Mouse (Mus musculus) liver, embryonic 15.5 days (tissue): ENCODE data around the gene Tspan9. TPM values are rescaled to one million over a fixed set of nuclear protein-coding genes. Genes with fewer than 3 reads are reported as not detected.

Source experiments
- ATAC-seq: fragments of 200-750 bp; cut with Nextera tagmentation; 2 replicates; pipeline ENCODE4 v1.8.0; 2017; ENCODE audit warnings: moderate number of reproducible peaks, mild to moderate bottlenecking, moderate library complexity; ENCODE audit not compliant: insufficient read depth
- H3K27ac ChIP-seq: fragments of 300-500 bp; sonication (generic); replicated peaks from 2 replicates; pipeline ENCODE4 v1.5.1; 2015; ENCODE audit warnings: mild to moderate bottlenecking, inconsistent platforms
- H3K27me3 ChIP-seq: fragments of 300-500 bp; sonication (generic); 2 replicates; pipeline ENCODE4 v1.6.1; 2015; ENCODE audit warnings: mild to moderate bottlenecking, inconsistent platforms
- H3K36me3 ChIP-seq: fragments of 300-500 bp; sonication (generic); replicated peaks from 2 replicates; pipeline ENCODE4 v1.6.1; 2015; ENCODE audit warnings: moderate library complexity, mild to moderate bottlenecking, inconsistent platforms
- H3K4me1 ChIP-seq: fragments of 300-500 bp; sonication (generic); replicated peaks from 2 replicates; pipeline ENCODE4 v1.6.1; 2015; ENCODE audit warnings: inconsistent platforms
- H3K4me2 ChIP-seq: fragments of 300-500 bp; sonication (generic); 2 replicates; pipeline ENCODE4 v1.6.1; 2015; ENCODE audit warnings: moderate library complexity, mild to moderate bottlenecking, inconsistent platforms
- H3K4me3 ChIP-seq: fragments of 300-500 bp; sonication (generic); replicated peaks from 2 replicates; pipeline ENCODE4 v1.5.1; 2015; ENCODE audit warnings: mild to moderate bottlenecking, inconsistent platforms
- H3K9ac ChIP-seq: fragments of 300-500 bp; sonication (generic); 2 replicates; pipeline ENCODE4 v1.6.1; 2015; ENCODE audit warnings: moderate library complexity, mild to moderate bottlenecking, inconsistent platforms
- H3K9me3 ChIP-seq: fragments of 300-500 bp; sonication (generic); replicated peaks from 2 replicates; pipeline ENCODE4 v1.6.1; 2016; ENCODE audit warnings: inconsistent platforms
- WGBS: fragments of 180-500 bp; shearing (Covaris S2); methylation state at CpG from one replicate; pipeline ENCODE4 v1.1.7; 2015; ENCODE audit warnings: mixed read lengths; ENCODE audit not compliant: insufficient replicate concordance; 5-methylcytosine and 5-hydroxymethylcytosine counted together
- polyA plus RNA-seq: library from polyadenylated mRNA; unstranded; fragments of >200 nt; fragmentation: Nextera tagmentation; extraction: Ambion mirVana; gene quantifications from 2 replicates; pipeline ENCODE4 v1.2.1, GENCODE M21; 2015

Gene Tspan9
- polyA plus RNA-seq, 1 experiment from 2014 or later = 23.6 TPM

DNA sequence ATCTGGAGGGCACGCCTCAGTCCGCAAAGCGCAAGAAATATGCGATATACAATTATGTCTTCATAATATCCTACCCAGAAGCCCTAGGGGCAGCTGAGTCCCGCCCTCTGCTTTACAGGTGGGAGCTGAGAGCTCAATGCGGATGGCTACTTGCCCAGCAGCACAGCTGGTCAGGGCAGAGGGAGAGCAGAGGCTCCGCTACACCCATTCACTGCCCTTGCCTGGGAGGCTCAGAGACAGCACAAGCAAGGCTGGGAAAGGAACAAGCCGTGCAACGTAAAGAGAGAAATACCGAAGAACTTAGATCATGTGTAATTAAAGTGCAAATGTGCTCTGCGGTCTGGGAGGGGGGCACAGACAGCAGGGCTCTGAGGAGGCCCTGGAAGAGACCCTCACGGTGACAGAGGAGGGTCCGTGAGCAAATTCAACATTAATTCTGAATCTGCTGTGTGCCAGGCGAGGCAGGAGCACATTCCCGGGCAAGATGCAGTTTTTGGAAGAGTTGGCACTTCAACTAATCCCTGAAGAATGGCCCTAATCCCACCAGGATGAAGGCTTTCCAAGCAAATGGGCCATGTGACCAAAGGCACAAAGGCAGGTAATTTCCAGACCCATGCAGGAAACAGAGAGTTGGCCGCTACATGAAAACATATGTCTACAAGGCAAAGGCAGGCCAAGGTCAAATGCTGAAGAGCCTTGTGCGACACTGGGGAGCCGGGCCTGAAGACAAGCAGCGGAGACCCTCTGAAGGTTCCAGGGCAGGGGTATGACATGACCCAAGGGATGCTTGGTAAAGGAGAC, 73.1 kb downstream of the Tspan9 start:
- H3K4me1 ChIP-seq = peaks cover 13% of the 10 kb centered on the region
- no peak overlapping the region for H3K9ac ChIP-seq
- H3K36me3 ChIP-seq = no peaks in the 10 kb centered on the region
- WGBS = 71% methylated on average over 19 of the region's 19 CpGs
- no peaks in the 10 kb centered on the region for H3K27me3 ChIP-seq
- no peak for ATAC-seq
- H3K9me3 ChIP-seq = no peaks in the 10 kb centered on the region
- no peak overlapping the region for H3K27ac ChIP-seq
- H3K4me2 ChIP-seq = no peak overlapping the region
- H3K4me3 ChIP-seq = no peak overlapping the region

DNA sequence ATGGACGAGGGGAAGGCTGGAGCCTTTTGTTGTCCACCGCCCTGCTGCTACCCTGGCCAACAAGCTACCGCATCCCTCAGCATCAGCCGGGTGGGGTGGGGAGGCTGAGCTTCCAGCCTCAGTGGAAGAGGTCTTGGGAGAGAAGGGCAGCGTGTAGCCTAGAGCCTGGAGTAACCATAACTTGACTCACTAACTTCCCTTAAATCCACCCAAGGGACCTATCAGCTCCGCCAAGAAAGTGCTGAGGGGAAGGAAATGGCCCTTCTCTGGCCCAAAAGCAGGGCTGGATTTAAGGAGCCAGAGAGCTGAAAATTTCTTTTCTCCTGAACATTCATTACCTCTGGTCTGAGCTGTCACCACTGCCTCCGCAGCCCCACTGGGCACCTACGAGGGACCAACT, 75.2 kb downstream of the Tspan9 start:
- no peak overlapping the region for H3K27ac ChIP-seq
- WGBS = 75% methylated on average over 8 of the region's 8 CpGs
- no peaks in the 10 kb centered on the region for H3K36me3 ChIP-seq
- no peak overlapping the region for H3K4me2 ChIP-seq
- H3K9ac ChIP-seq = no peak overlapping the region
- H3K9me3 ChIP-seq = no peaks in the 10 kb centered on the region
- no peak overlapping the region for H3K4me3 ChIP-seq
- peaks cover 14% of the 10 kb centered on the region for H3K4me1 ChIP-seq
- ATAC-seq = no peak
- no peaks in the 10 kb centered on the region for H3K27me3 ChIP-seq

GRCm38 (mm10) chr6:128065982-128066381, 77.4 kb downstream of the Tspan9 start:
- H3K4me2 ChIP-seq = no peak overlapping the region
- no peaks in the 10 kb centered on the region for H3K9me3 ChIP-seq
- no peaks in the 10 kb centered on the region for H3K27me3 ChIP-seq
- no peak overlapping the region for H3K27ac ChIP-seq
- no peak for ATAC-seq
- H3K9ac ChIP-seq = no peak overlapping the region
- WGBS = 14% methylated on average over 7 of the region's 7 CpGs
- no peaks in the 10 kb centered on the region for H3K36me3 ChIP-seq
- H3K4me3 ChIP-seq = no peak overlapping the region
- peaks cover 14% of the 10 kb centered on the region for H3K4me1 ChIP-seq

DNA sequence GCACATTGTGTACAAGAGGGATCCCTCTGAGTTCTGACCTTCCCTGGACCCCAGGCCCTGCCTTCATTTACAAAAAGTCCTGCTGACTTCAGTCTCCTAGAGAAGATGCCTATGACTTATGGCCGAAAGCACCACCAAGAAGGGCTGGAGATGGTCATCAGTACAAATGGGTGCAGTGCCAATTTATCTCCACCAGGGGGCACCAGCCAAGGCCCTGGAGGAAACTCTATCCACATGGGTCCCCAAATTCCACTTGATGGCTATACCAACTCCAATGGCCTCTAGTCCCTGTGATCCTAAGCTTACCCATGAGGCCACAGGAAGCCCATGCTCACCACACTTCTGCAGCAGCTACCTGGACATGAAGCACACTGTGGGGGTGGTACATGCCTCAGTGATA, 79.9 kb downstream of the Tspan9 start:
- no peak overlapping the region for H3K4me3 ChIP-seq
- H3K27ac ChIP-seq = no peak overlapping the region
- no peaks in the 10 kb centered on the region for H3K9me3 ChIP-seq
- H3K9ac ChIP-seq = no peak overlapping the region
- no peaks in the 10 kb centered on the region for H3K36me3 ChIP-seq
- no peaks in the 10 kb centered on the region for H3K27me3 ChIP-seq
- 78% methylated on average over 1 of the region's 1 CpGs for WGBS
- H3K4me2 ChIP-seq = no peak overlapping the region
- ATAC-seq = no peak
- H3K4me1 ChIP-seq = peaks cover 14% of the 10 kb centered on the region

- H3K4me2 ChIP-seq = no peak overlapping the region
- no peaks in the 10 kb centered on the region for H3K9me3 ChIP-seq
- no peak overlapping the region for H3K27ac ChIP-seq
- peaks cover 14% of the 10 kb centered on the region for H3K4me1 ChIP-seq
- 61% methylated on average over 6 of the region's 6 CpGs for WGBS
- no peak overlapping the region for H3K4me3 ChIP-seq
- ATAC-seq = no peak
- no peak overlapping the region for H3K9ac ChIP-seq
- no peaks in the 10 kb centered on the region for H3K27me3 ChIP-seq
- no peaks in the 10 kb centered on the region for H3K36me3 ChIP-seq
These were observed 80.6 kb downstream of the Tspan9 start for GRCm38 (mm10) chr6:128062784-128063183.

DNA sequence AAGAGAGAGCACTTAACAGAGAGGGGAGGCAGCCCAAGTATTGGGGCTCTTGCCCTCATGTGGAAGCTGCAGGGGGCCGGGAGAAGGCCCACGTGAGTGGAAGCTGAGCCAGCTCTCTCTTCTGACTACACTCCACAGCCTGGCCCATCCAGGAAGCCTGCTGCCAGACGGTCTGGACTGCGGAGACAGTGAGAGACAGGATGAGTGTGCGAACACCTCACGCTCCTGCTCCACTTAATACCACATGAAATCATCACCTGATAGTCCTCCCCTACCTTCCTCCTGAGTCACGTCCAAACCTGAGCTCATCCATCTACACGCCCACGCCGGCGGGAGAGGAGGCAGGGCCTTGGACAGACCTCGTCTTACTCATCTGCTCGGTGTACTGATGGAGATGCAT, 81.2 kb downstream of the Tspan9 start:
- H3K4me1 ChIP-seq = peaks cover 14% of the 10 kb centered on the region
- H3K4me3 ChIP-seq = no peak overlapping the region
- H3K9ac ChIP-seq = no peak overlapping the region
- no peak for ATAC-seq
- no peak overlapping the region for H3K27ac ChIP-seq
- 66% methylated on average over 13 of the region's 13 CpGs for WGBS
- no peaks in the 10 kb centered on the region for H3K27me3 ChIP-seq
- H3K9me3 ChIP-seq = no peaks in the 10 kb centered on the region
- H3K4me2 ChIP-seq = no peak overlapping the region
- no peaks in the 10 kb centered on the region for H3K36me3 ChIP-seq

DNA sequence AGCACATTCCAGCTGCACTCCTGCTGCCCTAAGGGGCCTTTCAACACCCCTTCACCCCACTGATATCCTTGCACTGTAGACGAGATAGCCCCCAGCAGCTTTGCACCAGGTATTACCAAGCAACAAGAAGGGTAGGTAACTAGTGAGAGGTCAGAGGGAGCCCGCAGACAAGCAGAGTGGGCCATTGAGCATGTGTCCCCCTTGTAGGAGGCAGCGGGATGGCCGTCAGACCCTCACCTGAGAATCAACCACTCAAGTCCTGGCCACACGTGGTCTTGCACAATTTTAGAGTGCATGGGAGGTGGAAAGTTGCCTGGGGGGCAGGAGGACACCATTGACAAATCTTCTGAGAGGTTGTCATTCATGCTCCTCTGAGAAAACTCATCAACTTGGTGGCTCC, 82.1 kb downstream of the Tspan9 start:
- no peak overlapping the region for H3K4me3 ChIP-seq
- no peak overlapping the region for H3K4me2 ChIP-seq
- 63% methylated on average over 5 of the region's 5 CpGs for WGBS
- no peak; the same call in 1 of the 2 replicates for ATAC-seq
- no peak overlapping the region for H3K27ac ChIP-seq
- H3K27me3 ChIP-seq = no peaks in the 10 kb centered on the region
- peaks cover 11% of the 10 kb centered on the region for H3K4me1 ChIP-seq
- no peaks in the 10 kb centered on the region for H3K9me3 ChIP-seq
- H3K9ac ChIP-seq = no peak overlapping the region
- no peaks in the 10 kb centered on the region for H3K36me3 ChIP-seq

DNA sequence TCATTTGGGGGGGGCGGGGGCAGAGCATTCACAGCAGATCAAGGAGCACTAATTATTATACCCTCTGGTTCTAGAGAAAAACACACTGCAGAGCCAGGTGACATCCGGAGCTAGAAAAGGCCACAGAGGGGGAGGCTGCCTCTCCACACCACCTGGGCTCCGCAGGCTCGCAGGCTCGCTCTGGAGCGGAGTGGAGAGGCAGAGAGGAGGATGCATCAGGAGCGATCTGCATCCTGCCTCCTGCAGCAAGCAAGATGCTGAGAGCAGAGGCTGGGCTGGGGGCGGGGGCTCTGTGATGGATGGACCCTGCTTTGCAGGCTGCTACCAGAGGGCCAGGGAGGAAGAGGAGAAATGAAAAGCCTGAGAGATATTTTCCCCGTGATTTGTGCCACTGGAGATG, 84.8 kb downstream of the Tspan9 start:
- ATAC-seq = no peak
- Histone ChIP-seq H3K36me3 (no peaks in the 10 kb centered on the region), H3K4me2 (no peak overlapping the region), H3K9ac (no peak overlapping the region), H3K27ac (no peak overlapping the region), H3K9me3 (no peaks in the 10 kb centered on the region), H3K4me3 (no peak overlapping the region), H3K27me3 (no peaks in the 10 kb centered on the region), H3K4me1 (no peaks in the 10 kb centered on the region)
- WGBS = 59% methylated on average over 9 of the region's 9 CpGs

GRCm38 (mm10) chr6:128058157-128058556, 85.2 kb downstream of the Tspan9 start:
- Histone ChIP-seq H3K9me3 (no peaks in the 10 kb centered on the region), H3K4me2 (no peak overlapping the region), H3K4me1 (no peaks in the 10 kb centered on the region), H3K27ac (no peak overlapping the region), H3K27me3 (no peaks in the 10 kb centered on the region), H3K9ac (no peak overlapping the region), H3K4me3 (no peak overlapping the region), H3K36me3 (no peaks in the 10 kb centered on the region)
- WGBS = 79% methylated on average over 7 of the region's 7 CpGs
- no peak for ATAC-seq

DNA sequence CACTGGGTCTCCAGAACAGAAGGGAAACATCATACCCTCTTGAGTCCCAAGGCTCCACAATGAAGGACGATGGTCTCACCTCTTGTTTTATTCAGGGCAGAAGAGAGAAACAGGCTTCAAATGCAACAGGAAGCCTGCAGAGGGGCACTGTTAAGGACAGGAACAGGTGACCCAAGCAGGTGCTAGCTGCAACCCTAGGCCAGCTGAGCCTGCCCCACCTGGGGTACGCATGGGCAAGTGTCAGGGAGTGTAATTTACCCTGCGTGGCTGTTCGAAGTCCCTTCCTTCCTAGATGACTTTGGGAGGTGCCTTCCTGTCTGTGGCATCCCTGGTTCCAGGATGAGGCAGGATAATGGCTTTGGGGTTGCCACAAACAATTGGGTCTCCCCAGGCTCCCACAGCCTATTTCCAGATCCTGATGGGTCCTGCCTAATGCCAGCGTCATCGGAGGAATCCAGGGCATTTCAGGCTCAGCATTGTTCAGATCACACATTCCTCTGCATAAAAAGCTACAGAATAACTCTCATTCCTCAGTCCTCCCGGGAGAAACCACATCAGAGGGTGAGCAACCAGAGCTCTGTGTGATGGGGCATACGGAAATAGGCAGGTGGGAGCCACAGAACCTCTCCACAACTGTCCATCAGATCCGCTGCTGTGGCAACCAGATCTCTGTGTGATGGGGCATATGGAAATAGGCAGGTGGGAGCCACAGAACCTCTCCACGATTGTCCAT, 90.2 kb downstream of the Tspan9 start:
- H3K4me3 ChIP-seq = no peak overlapping the region
- WGBS = 49% methylated on average over 10 of the region's 10 CpGs
- no peak for ATAC-seq
- no peak overlapping the region for H3K27ac ChIP-seq
- no peaks in the 10 kb centered on the region for H3K36me3 ChIP-seq
- no peaks in the 10 kb centered on the region for H3K9me3 ChIP-seq
- H3K4me2 ChIP-seq = no peak overlapping the region
- H3K9ac ChIP-seq = no peak overlapping the region
- H3K27me3 ChIP-seq = no peaks in the 10 kb centered on the region
- H3K4me1 ChIP-seq = no peaks in the 10 kb centered on the region

GRCm38 (mm10) chr6:128047671-128048070, 95.7 kb downstream of the Tspan9 start:
- Histone ChIP-seq H3K9ac (no peak overlapping the region), H3K9me3 (no peaks in the 10 kb centered on the region), H3K4me3 (no peak overlapping the region), H3K36me3 (no peaks in the 10 kb centered on the region), H3K27me3 (no peaks in the 10 kb centered on the region), H3K27ac (no peak overlapping the region), H3K4me1 (peaks cover 7% of the 10 kb centered on the region), H3K4me2 (no peak overlapping the region)
- WGBS = 39% methylated on average over 7 of the region's 7 CpGs
- ATAC-seq = no peak
